Mouse (Mus musculus): Measurements from ENCODE around the gene Ctnnal1.

Gene Ctnnal1

DNA sequence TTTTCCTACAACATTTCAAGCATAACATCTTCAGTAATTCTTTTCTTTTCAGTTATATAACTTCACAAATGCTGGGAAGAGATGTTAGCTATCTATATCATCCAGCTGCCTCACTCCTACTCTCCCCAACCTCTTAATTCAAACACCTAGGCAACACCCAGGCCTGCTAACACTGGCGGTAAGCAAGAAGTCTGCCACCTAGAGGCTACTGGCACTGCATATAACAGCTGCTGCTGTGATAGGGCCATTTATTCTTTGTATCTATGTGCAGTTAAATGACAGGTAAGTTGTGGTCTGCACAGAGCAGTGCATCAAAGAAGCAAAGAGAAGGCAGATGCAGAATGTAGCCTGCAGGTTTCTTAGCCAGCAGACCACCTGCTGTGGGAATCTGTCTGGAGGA, 73.6 kb downstream of the Ctnnal1 start:
- no peak for DNase-seq

DNA sequence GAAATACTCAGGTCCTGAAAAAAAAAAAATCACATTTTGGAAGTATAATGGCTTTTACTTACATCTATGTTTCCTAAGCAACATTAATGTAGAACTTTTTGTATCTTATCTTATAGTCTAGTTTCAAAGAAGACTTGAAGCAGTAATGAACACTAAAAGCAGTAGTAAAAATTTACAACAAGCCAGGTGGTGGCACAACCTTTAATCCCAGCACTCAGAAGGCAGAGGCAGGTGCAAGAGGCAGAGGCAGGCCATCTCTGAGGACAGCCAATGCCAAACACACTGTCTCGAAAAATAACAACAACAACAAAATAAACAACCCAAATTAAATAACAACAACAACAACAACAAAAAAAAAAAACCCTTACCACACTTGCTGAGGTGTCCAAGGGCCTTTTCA, 93.9 kb downstream of the Ctnnal1 start:
- no peak for DNase-seq

DNA sequence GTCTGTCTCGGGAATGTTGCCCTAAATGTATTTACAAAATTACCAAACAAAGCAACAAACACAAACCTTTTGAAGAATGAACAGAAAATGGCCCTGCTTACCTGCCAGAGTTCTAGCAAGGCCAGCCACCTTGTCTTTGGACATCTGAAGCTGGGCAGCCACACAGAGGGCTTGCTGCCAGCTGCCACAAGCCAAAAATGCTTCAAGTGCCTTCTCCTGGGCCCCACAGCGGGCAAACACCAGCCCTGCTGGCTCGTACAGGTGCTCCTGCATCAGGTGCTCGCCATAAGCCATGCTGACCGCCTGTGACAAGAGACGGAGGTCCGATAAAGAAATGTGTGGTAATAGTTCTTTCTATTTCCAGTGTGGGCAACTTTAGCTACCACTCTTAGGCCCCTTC, 96.1 kb downstream of the Ctnnal1 start:
- no peak for DNase-seq

DNA sequence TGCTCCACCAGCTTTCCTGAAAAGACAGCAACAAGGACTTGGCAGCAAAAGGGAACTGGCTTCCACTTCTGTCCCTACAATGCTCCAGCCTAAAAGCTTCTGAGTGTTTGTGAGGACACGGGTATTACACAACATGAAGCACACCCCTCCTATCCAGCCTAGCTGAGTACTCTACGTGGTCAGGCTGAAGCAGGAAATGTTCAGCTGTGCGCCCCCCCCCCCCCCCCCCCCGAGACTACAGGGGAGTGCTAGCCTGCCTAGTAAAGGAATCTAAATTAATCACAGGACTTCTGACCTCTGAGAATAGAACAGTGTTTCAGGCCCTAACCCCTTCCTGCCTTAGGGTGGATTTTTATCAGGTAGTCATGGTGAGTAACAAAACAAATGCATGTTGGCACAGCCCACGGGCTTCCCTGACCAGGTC, 97.1 kb downstream of the Ctnnal1 start:
- no peak for DNase-seq
